Mouse (Mus musculus) left cerebral cortex, postnatal 4 days (tissue): Measurements from ENCODE around the gene Ankrd27. TPM values are rescaled to one million over a fixed set of nuclear protein-coding genes. Genes with fewer than 3 reads are reported as not detected.

ENCODE experiments used
- DNase-seq: peaks from one replicate; pipeline ENCODE4 v3.0.0-alpha.2; 2022
- intact Hi-C: fragments of 180-260 bp; cut with DNase I; formaldehyde crosslinking; loops from one replicate; pipeline ENCODE4 v1.15.1; 2025
- total RNA-seq, 2 experiments: library from RNA; stranded (reverse); gene quantifications; 2 replicates each; pipeline ENCODE4 v1.2.3; 2021

Ankrd27 gene
- total RNA-seq, 2 experiments from 2014 or later = 56.1 to 63.3 TPM

DNA sequence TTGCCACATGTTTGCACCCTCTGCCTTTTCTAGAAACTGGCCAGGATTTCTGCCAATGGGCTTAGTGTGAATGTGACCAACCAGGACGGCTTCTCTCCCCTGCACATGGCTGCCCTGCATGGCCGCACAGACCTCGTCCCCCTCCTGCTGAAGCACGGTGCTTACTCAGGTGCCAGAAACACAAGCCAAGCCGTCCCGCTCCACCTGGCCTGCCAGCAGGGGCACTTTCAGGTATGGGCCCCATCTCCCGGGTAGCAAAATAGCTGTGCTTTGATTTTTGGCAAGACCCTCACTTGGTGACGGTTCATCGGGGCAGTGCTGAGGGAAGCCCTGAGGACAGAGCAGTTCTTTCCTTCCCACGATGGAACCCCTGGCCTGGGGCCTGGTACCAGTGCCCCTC lies 41.3 kb downstream of the Ankrd27 start:
- intact Hi-C loops = no loop called here
- DNase-seq = no peak

DNA sequence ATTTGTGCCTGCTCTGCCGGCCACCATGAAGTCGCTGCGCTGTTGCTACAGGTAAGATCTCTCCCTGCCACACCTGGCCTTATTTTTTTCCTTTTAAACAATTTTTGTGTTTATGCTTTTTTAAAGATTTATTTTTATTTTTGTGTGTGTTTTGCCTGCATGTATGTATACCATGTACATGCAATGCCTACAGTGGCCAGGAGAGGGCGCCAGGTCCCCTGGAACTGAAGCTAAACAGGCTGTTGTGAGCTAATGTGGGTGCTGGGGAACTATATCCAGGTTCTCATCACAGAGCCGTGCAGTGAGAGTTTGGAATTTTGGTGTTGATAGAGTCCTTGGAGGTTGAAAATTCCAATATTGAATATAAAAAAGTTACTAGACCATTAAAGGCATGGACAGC lies 42.5 kb downstream of the Ankrd27 start:
- intact Hi-C loops = no loop called here
- DNase-seq = peak; percentile 28

- DNase-seq = peak; percentile 43
- intact Hi-C loops = loop anchor here (10.0 kb wide), 1 partner anchor 81 kb away; the partner anchor contains the start of gene Nudt19
Measured at GRCm38 (mm10) chr7:35636229-35636628, 50.2 kb downstream of the Ankrd27 start.

DNA sequence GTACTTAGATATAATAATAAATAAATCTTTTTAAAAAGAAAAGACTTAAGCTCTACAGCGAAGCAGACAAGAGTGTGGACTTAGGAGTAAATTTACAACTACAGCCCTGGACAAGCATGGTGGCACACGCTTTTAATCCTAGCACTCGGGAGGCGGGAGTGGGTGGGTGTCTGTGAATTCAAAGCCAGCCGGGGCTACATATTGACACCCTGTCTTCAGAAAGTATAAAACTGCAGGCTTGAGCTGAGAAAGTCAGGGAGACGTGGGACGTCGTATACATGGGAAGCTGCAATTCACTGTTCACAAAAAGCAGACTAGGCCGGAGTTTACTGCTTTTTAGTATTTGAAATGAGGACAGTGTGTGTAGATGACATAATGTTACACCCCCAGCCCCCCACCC lies 50.8 kb downstream of the Ankrd27 start:
- DNase-seq = no peak
- intact Hi-C loops = loop anchor here (10.0 kb wide), 1 partner anchor 82 kb away; the partner anchor contains the start of gene Nudt19

DNA sequence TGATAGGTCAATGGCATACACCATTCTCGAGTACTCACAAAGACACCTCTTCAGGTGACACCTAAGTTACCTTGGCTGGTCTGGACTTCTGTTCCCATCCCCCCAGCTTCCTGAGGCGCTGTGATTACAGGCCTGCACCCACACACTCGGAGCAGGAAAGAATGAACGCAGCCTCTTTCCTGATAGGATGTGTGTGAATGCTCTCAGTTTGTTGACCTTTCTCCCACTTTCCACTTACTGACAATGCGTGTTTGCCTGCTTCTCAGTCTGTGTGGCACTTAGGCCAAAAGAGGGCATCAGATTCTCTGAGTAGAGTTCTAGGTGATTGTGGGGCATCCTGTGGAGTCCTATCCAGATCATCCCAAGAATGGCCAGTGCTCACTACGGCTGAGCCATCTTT lies 54.0 kb downstream of the Ankrd27 start:
- intact Hi-C loops = no loop called here
- no peak for DNase-seq

GRCm38 (mm10) chr7:35646317-35647081 lies 60.5 kb downstream of the Ankrd27 start:
- DNase-seq = peak; percentile 14
- intact Hi-C loops = no loop called here

- peak; percentile 98 for DNase-seq
- intact Hi-C loops = no loop called here
Measured at GRCm38 (mm10) chr7:35647101-35647698, 61.2 kb downstream of the Ankrd27 start, which contains the start of gene Pdcd5. Gene Pdcd5 (minus strand): TSS chr7:35647521.

- intact Hi-C loops = no loop called here
- DNase-seq = no peak
Measured at GRCm38 (mm10) chr7:35648239-35649069, 62.4 kb downstream of the Ankrd27 start.

GRCm38 (mm10) chr7:35649071-35649470 lies 63.0 kb downstream of the Ankrd27 start:
- DNase-seq = peak; percentile 51
- intact Hi-C loops = no loop called here

GRCm38 (mm10) chr7:35650716-35651410 lies 64.8 kb downstream of the Ankrd27 start:
- intact Hi-C loops = loop anchor here (5.0 to 10.0 kb wide), 2 partner anchors 84 to 1706 kb away; no protein-coding TSS in a partner anchor
- DNase-seq = peak; percentile 47

GRCm38 (mm10) chr7:35651583-35652270 lies 65.7 kb downstream of the Ankrd27 start:
- no peak for DNase-seq
- intact Hi-C loops = loop anchor here (5.0 to 10.0 kb wide), 2 partner anchors 83 to 1706 kb away; no protein-coding TSS in a partner anchor

DNA sequence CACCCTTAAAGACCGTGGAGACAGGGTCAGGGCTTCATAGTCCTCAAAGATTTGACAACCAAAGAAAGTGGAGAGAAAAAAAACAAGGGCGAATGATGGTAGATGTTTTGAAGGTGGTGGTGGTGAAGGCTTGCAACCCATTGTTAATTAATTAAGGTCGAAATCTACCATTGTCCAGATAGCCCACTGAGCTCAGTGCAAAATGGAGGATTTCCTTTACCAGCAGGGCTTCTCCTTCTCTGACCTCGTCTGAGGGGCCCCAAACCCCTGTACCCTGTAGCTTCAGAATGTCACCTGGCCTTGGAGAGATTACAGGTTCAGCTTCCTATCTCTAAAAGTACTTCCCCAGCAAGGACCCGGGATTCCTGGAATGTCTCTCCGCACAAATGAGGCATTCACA lies 71.8 kb downstream of the Ankrd27 start:
- no peak for DNase-seq
- intact Hi-C loops = loop anchor here (10.0 kb wide), 1 partner anchor 77 kb away; no protein-coding TSS in a partner anchor

DNA sequence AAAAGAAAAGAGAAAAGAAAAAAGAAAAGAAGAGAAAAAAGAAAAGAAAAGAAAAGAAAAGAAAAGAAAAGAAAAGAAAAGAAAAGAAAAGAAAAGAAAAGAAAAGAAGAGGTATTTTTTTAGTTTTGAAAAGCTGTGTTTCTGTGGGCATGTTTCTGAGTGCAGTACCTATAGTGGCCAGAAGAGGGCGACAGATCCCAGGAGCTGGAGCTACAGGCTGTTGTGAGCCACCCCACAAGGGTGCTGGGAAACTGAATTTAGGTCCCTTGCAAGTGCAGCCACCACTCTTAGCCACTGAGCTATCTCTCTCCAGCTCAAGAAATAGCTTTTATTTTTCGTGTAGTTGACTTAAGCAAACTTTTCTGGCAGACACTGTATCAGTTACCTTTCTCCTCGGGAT lies 73.1 kb downstream of the Ankrd27 start:
- intact Hi-C loops = loop anchor here (10.0 kb wide), 1 partner anchor 76 kb away; no protein-coding TSS in a partner anchor
- peak; percentile 25 for DNase-seq

GRCm38 (mm10) chr7:35663790-35664376 lies 77.8 kb downstream of the Ankrd27 start:
- no peak for DNase-seq
- intact Hi-C loops = no loop called here

DNA sequence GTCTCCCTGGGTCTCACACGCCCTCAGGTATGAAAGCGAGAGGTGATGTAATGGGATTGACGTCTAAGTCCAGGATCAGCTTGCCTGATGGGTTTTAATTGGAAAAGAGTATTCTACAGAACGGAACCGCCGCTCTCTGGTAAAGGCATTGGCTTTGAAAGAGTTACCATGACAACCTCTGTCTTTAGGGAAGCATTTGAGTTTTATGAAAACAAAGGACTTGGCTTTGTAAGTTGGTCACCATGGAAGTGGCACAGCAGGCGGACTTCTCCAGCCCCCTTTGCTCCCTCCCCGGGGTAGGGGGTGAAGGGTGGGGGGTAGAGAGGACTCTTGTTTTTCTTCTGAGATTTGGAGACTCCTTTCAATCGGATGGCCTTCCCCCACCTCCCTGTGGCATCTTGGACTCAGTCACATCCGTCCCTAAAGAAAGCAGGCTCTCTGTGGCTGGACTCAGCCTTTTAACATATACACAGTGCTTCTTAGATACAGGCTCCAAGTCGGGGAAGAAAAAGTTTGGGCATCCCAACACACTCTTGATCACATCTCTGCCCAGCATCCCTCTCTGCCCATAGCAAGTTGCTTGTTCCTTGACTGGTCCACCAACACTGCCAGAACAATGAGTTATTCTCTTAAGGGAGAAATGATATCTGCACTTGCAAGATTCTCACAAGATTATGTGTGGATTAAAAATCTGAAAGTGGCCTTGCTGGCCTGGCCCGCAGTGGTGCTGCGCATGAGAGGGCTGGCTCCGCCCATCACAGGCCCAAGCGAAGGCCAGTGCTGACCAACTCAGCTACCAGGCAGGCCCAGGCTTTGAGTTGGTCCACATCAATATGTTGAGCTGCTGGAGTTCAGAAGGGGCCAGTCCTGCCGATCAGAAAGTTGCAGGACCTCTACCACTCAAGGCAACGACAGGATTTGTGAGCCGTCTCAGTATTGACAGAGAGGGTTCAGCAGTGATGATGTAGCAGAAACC lies 82.3 kb downstream of the Ankrd27 start:
- intact Hi-C loops = no loop called here
- peak; percentile 65 for DNase-seq

DNA sequence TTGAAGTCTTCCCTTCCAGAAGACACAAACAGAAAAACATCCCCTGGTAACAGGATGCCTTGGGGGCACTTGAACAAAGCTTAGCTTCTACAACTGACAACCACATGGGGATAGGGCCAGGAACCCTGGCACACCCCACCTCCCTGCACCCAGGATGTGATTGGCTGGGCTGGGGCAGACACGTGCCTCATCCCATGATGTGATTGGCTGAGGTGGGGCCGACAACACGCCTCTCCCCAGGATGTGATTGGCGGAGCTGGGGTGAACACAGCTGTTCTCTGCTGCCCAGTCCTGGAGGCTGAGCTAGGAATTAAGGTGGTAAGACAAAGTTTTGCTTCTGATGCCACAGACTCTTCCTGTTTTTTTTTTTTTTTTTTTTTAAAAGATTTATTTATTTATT lies 92.9 kb downstream of the Ankrd27 start:
- intact Hi-C loops = no loop called here
- no peak for DNase-seq

- intact Hi-C loops = no loop called here
- peak; percentile 19 for DNase-seq
Measured at GRCm38 (mm10) chr7:35681559-35681958, 95.5 kb downstream of the Ankrd27 start.
